Mouse (Mus musculus) liver, embryonic 16.5 days (tissue): Measurements from ENCODE around the gene Mmrn2. TPM values are rescaled to one million over a fixed set of nuclear protein-coding genes. Genes with fewer than 3 reads are reported as not detected.
A peak's percentile ranks its signal among the peaks of the same experiment; 100 is the strongest.

Experiments used
- ATAC-seq: fragments of 200-750 bp; cut with Nextera tagmentation; 2 replicates; pipeline ENCODE4 v1.8.0; 2017; ENCODE audit warnings: low read depth, mild to moderate bottlenecking, moderate number of reproducible peaks, moderate library complexity
- H3K27ac ChIP-seq: fragments of 300-500 bp; sonication (generic); 2 replicates; pipeline ENCODE4 v1.5.1; 2014; ENCODE audit warnings: mild to moderate bottlenecking, low read length
- H3K27me3 ChIP-seq: fragments of 300-500 bp; sonication (generic); 2 replicates; pipeline ENCODE4 v1.6.1; 2014; ENCODE audit warnings: low read depth, low read length, mixed read lengths; ENCODE audit not compliant: control insufficient read depth, insufficient read depth
- H3K36me3 ChIP-seq: fragments of 300-500 bp; sonication (generic); 2 replicates; pipeline ENCODE4 v1.6.1; 2014; ENCODE audit warnings: mild to moderate bottlenecking; ENCODE audit not compliant: control insufficient read depth, insufficient read depth
- H3K4me1 ChIP-seq: fragments of 300-500 bp; sonication (generic); 2 replicates; pipeline ENCODE4 v1.6.1; 2014; ENCODE audit warnings: low read depth, low read length, mixed read lengths; ENCODE audit not compliant: control insufficient read depth
- H3K4me2 ChIP-seq: fragments of 300-500 bp; sonication (generic); 2 replicates; pipeline ENCODE4 v1.6.1; 2014; ENCODE audit warnings: low read depth, low read length, mixed read lengths
- H3K4me3 ChIP-seq: fragments of 300-500 bp; sonication (generic); 2 replicates; pipeline ENCODE4 v1.5.1; 2014; ENCODE audit warnings: low read depth, mild to moderate bottlenecking, low read length
- H3K9ac ChIP-seq: fragments of 300-500 bp; sonication (generic); 2 replicates; pipeline ENCODE4 v1.6.1; 2014; ENCODE audit warnings: low read depth, low read length
- H3K9me3 ChIP-seq: fragments of 300-500 bp; sonication (generic); replicated peaks from 2 replicates; pipeline ENCODE4 v1.6.1; 2016; ENCODE audit warnings: low read length; ENCODE audit not compliant: control insufficient read depth
- WGBS: fragments of 180-500 bp; shearing (Covaris S2); extraction: QIAGEN DNeasy Blood & Tissue Kit; methylation state at CpG from one replicate; pipeline ENCODE4 v1.1.7; 2014; ENCODE audit not compliant: insufficient replicate concordance; 5-methylcytosine and 5-hydroxymethylcytosine counted together
- polyA plus RNA-seq: library from polyadenylated mRNA; unstranded; fragments of >200 nt; fragmentation: Nextera tagmentation; extraction: Ambion mirVana; gene quantifications from 2 replicates; pipeline ENCODE4 v1.2.1, GENCODE M21; 2015

Mmrn2 gene
- polyA plus RNA-seq, 1 experiment from 2014 or later = 3.4 TPM

DNA sequence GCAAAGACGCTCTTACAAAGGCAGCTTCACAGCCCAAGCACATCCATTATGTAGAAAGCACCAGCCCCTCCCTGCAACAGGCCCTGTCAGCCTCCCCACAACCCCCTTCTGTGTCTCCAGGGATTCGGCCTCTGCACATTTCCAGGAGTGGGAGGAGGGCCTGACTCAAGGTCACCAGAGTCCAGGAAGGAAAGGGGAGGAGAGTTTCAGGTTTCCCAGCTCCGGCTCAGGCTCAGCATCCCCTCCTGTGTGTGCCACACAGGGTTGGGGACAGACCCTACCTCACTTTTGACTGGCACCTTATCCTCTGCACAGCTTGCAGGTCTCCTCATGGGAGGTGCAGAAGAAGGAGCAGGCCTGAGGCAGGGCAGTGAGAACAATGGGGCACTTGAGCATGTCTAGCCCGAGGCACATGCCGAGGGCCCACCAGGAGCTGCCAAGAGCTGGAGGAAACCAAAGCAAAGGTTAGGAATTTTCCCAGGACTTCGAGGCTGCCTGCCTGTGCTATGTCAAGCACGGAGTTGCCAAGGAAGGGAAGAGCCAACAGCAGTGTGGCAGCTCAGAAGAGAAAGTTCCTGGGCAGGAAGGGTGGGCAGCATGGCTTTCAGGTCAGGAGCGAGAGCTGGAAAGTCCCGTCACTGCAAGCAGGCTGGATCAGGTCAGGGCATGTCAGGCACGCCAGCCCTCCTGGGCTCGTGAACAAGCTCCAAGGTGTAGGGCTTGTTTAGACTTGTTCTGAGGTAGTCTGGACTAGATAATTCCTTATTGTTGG is 3.5 kb downstream of the Mmrn2 start:
- 44% methylated on average over 11 of the region's 11 CpGs for WGBS
- Histone ChIP-seq H3K36me3 (no peaks in the 10 kb centered on the region), H3K4me2 (no peak overlapping the region), H3K4me1 (no peaks in the 10 kb centered on the region), H3K27me3 (no peaks in the 10 kb centered on the region), H3K4me3 (no peak overlapping the region), H3K9ac (no peak overlapping the region), H3K9me3 (no peaks in the 10 kb centered on the region), H3K27ac (no peak overlapping the region)
- 0 out of 2 replicates have a peak, but pooled peaks have one; percentile 21 for ATAC-seq

DNA sequence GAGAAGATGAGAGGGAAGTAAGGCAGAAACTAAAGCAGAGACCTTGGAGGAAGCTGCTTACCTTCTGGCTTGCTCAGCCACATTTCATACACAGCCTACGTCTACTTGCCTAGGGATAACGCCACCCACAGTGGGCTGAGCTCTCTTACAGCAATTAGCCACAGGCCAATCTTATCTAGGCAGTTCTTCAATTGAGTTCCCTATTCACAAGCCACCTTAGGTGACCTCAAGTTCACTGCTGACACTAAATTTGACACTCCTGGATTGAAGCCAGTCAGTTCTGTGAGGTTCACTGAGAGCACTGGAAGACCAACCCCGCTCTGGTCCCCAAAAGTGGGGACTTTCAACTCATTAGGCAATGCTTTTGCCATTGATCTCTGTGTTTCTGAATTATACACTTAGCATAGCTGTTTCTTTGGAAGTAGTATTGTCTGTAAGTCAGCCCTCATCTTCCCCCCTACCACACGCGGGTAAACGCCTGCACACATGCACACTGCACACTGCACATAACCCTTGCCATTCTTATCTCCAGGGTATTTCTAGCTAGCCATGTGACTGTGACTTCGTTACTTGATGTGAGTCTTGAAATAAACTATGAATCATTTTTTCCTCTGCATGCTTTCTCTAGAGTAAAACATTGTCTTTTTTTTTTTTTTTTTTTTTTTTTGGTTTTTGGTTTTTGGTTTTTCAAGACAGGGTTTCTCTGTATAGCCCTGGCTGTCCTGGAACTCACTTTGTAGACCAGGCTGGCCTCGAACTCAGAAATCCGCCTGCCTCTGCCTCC is 7.8 kb downstream of the Mmrn2 start:
- 75% methylated on average over 9 of the region's 9 CpGs for WGBS
- no peak for ATAC-seq
- no peak overlapping the region for H3K27ac ChIP-seq

DNA sequence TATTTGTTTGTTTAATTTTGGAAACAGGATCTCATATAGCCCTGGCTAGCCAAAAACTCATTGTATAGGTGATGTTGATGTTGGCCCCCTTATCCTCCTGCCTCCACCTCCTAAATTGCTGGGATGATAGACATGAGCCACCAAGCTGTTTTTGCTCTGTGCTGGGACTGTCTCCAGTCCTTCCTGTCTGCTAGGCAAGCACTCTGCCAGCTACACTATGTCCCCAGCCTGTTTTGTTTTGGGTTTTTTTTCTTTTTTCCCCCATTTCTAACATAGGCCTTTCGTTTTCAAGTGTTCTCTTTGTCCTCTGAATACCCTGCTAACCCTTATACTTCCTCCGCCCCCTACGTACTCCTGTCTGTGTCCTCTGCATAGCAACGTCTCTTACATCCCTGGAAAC is 18.0 kb downstream of the Mmrn2 start:
- H3K36me3 ChIP-seq = no peaks in the 10 kb centered on the region
- H3K9me3 ChIP-seq = no peaks in the 10 kb centered on the region
- 57% methylated on average over 4 of the region's 4 CpGs for WGBS
- H3K27me3 ChIP-seq = no peaks in the 10 kb centered on the region
- no peaks in the 10 kb centered on the region for H3K4me1 ChIP-seq
- H3K27ac ChIP-seq = no peak overlapping the region
- H3K4me2 ChIP-seq = no peak overlapping the region
- ATAC-seq = no peak
- no peak overlapping the region for H3K9ac ChIP-seq
- no peak overlapping the region for H3K4me3 ChIP-seq

More for the DNA sequence above, 7.8 kb downstream of the Mmrn2 start:
- Histone ChIP-seq H3K27me3 (no peaks in the 10 kb centered on the region), H3K9ac (no peak overlapping the region), H3K4me2 (no peak overlapping the region), H3K9me3 (no peaks in the 10 kb centered on the region), H3K4me1 (no peaks in the 10 kb centered on the region), H3K4me3 (no peak overlapping the region), H3K36me3 (no peaks in the 10 kb centered on the region)

DNA sequence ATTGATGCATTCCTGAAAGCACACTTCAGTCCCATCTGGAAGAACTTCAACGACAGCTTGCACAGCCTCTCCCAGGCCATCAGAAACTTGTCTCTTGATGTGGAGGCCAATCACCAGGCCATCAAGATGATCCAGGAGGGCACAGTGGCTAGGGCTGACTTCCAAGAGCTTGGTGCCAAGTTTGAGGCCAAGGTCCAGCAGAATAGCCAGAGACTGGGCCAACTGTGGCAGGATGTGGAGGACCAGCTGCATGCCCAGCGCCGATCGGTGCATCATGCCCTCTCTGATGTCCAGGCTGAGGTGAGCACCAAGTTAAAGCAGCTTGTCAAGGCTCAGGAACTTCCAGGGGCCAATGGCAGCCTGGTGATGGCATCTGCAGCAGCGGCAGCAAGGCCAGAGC is 22.6 kb downstream of the Mmrn2 start:
- no peak overlapping the region for H3K4me2 ChIP-seq
- H3K27me3 ChIP-seq = no peaks in the 10 kb centered on the region
- WGBS = 72% methylated on average over 5 of the region's 5 CpGs
- no peaks in the 10 kb centered on the region for H3K4me1 ChIP-seq
- no peaks in the 10 kb centered on the region for H3K9me3 ChIP-seq
- no peak overlapping the region for H3K9ac ChIP-seq
- H3K4me3 ChIP-seq = no peak overlapping the region
- ATAC-seq = no peak
- no peaks in the 10 kb centered on the region for H3K36me3 ChIP-seq
- H3K27ac ChIP-seq = no peak overlapping the region

DNA sequence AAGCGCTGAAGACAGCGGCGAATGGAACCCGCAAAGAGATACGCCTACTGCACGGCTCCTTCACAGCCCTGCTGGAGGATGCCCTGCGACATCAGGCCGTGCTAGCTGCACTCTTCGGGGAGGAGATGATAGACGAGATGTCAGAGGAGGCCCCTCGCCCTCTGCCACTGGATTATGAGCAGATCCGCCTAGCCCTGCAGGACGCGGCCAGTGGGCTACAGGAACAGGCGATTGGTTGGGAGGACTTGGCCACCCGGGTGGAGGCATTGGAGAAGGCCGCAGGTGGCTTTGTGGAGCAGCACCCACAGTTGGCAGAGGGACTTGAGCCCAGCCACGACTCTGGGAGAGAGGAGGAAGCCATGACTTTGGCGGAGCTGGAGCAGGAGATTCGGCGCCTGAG is 23.6 kb downstream of the Mmrn2 start:
- no peak overlapping the region for H3K4me2 ChIP-seq
- no peak for ATAC-seq
- WGBS = 78% methylated on average over 21 of the region's 21 CpGs
- H3K9ac ChIP-seq = no peak overlapping the region
- no peaks in the 10 kb centered on the region for H3K4me1 ChIP-seq
- no peaks in the 10 kb centered on the region for H3K27me3 ChIP-seq
- H3K36me3 ChIP-seq = no peaks in the 10 kb centered on the region
- H3K4me3 ChIP-seq = no peak overlapping the region
- no peaks in the 10 kb centered on the region for H3K9me3 ChIP-seq
- no peak overlapping the region for H3K27ac ChIP-seq

DNA sequence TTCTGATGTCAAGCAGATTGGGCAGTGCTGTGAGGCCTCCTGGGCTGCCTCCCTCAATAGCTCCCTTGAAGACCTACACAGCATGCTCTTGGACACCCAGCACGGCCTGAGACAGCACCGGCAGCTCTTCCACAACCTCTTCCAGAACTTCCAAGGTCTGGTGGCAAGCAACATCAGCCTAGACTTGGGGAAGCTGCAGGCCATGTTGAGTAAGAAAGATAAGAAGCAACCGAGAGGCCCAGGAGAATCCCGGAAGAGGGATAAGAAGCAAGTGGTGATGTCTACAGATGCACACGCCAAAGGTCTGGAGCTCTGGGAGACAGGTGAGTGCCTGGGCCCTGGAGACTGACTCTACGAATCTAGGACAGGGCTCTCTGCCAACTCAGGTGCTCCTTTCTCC is 24.0 kb downstream of the Mmrn2 start:
- Histone ChIP-seq H3K9ac (no peak overlapping the region), H3K4me2 (no peak overlapping the region), H3K9me3 (no peaks in the 10 kb centered on the region), H3K27ac (no peak overlapping the region), H3K4me1 (no peaks in the 10 kb centered on the region), H3K36me3 (no peaks in the 10 kb centered on the region), H3K4me3 (no peak overlapping the region), H3K27me3 (no peaks in the 10 kb centered on the region)
- ATAC-seq = no peak
- WGBS = 73% methylated on average over 6 of the region's 6 CpGs

DNA sequence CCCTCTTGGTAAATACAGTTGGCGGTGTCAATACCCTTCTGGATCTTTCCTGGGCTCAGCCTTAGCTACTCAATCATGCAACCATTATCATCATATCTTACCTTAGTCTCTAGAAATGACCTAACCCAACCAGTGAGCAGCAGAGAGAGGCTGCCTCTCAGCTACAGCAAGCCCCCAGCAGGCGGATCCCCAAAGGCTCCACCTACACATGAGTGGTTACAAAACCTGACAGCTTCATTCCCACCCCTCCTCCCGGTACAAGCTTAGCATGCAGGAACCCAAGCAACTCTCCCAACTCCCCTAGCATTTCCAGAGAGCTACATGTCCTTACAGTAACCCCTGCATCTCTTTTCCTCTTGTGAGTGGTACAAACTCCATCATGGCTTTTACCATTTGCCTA is 24.8 kb downstream of the Mmrn2 start:
- no peak for ATAC-seq
- Histone ChIP-seq H3K4me1 (no peaks in the 10 kb centered on the region), H3K27me3 (no peaks in the 10 kb centered on the region), H3K9me3 (no peaks in the 10 kb centered on the region), H3K9ac (no peak overlapping the region), H3K4me3 (no peak overlapping the region), H3K4me2 (no peak overlapping the region), H3K27ac (no peak overlapping the region), H3K36me3 (no peaks in the 10 kb centered on the region)
- 65% methylated on average over 3 of the region's 3 CpGs for WGBS

DNA sequence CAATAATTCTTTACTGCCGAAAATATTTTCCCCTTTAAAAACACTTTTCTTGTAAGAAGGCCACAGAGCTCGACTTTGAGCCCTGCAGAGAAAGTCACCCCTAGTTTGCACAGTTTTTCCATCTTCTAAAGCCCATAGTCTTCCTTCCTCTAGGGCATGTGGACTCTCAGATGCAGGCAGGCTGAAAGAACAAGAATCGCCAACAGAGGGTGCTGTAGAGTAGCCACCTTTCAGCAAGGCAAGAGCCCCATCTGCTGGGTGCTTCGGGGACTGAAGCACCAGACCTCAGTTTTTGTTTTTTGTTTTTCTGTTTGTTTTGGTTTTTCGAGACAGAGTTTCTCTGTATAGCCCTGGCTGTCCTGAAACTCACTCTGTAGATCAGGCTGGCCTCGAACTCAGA is 25.9 kb downstream of the Mmrn2 start:
- no peaks in the 10 kb centered on the region for H3K36me3 ChIP-seq
- H3K4me1 ChIP-seq = no peaks in the 10 kb centered on the region
- no peak for ATAC-seq
- H3K27ac ChIP-seq = no peak overlapping the region
- 24% methylated on average over 6 of the region's 6 CpGs for WGBS
- no peak overlapping the region for H3K4me2 ChIP-seq
- no peak overlapping the region for H3K9ac ChIP-seq
- H3K9me3 ChIP-seq = no peaks in the 10 kb centered on the region
- no peak overlapping the region for H3K4me3 ChIP-seq
- H3K27me3 ChIP-seq = no peaks in the 10 kb centered on the region

DNA sequence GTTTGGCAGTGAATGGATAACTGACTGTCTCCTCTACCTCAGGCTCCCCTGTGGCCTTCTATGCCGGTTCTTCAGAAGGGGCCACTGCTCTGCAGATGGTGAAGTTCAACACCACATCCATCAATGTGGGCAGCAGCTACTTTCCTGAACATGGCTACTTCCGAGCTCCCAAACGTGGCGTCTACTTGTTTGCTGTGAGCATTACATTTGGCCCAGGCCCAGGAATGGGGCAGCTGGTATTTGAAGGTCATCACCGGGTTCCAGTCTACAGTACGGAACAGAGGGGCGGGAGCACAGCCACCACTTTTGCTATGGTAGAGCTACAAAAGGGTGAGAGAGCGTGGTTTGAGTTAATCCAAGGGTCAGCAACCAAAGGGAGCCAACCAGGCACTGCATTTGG is 27.6 kb downstream of the Mmrn2 start:
- Histone ChIP-seq H3K27me3 (no peaks in the 10 kb centered on the region), H3K9me3 (no peaks in the 10 kb centered on the region), H3K4me2 (no peak overlapping the region), H3K9ac (no peak overlapping the region), H3K27ac (no peak overlapping the region), H3K4me3 (no peak overlapping the region), H3K36me3 (no peaks in the 10 kb centered on the region), H3K4me1 (no peaks in the 10 kb centered on the region)
- ATAC-seq = peak; percentile 53; the same call in 1 of the 2 replicates
- WGBS = 55% methylated on average over 8 of the region's 8 CpGs
